Mouse (Mus musculus) forebrain, embryonic 10.5 days (tissue): ENCODE data around the gene Zfp217. TPM values are rescaled to one million over a fixed set of nuclear protein-coding genes. Genes with fewer than 3 reads are reported as not detected.

Experiments used
- DNase-seq: peaks from one replicate; pipeline ENCODE4 v3.0.0-alpha.2; 2017; ENCODE audit warnings: low spot score; ENCODE audit errors: extremely low spot score
- H3K27ac ChIP-seq: fragments of 300-500 bp; sonication (generic); 2 replicates; pipeline ENCODE4 v1.5.1; 2016; ENCODE audit warnings: mild to moderate bottlenecking
- H3K27me3 ChIP-seq: fragments of 300-500 bp; sonication (generic); 2 replicates; pipeline ENCODE4 v1.6.1; 2016; ENCODE audit warnings: mild to moderate bottlenecking; ENCODE audit not compliant: poor library complexity, severe bottlenecking
- H3K36me3 ChIP-seq: fragments of 300-500 bp; sonication (generic); replicated peaks from 2 replicates; pipeline ENCODE4 v1.6.1; 2016; ENCODE audit warnings: mild to moderate bottlenecking, moderate library complexity
- H3K4me1 ChIP-seq: fragments of 300-500 bp; sonication (generic); 2 replicates; pipeline ENCODE4 v1.6.1; 2016
- H3K4me3 ChIP-seq: fragments of 300-500 bp; sonication (generic); 2 replicates; pipeline ENCODE4 v1.5.1; 2016; ENCODE audit warnings: mild to moderate bottlenecking, moderate library complexity
- H3K9me3 ChIP-seq: fragments of 300-500 bp; sonication (generic); 2 replicates; pipeline ENCODE4 v1.6.1; 2016; ENCODE audit warnings: mild to moderate bottlenecking, moderate library complexity
- WGBS: fragments of 180-500 bp; shearing (Covaris S2); methylation state at CpG from one replicate; pipeline ENCODE4 v1.1.7; 2016; 5-methylcytosine and 5-hydroxymethylcytosine counted together
- polyA plus RNA-seq: library from polyadenylated mRNA; unstranded; fragments of >200 nt; fragmentation: Nextera tagmentation; extraction: Ambion mirVana; gene quantifications from 2 replicates; pipeline ENCODE4 v1.2.1, GENCODE M21; 2016

The Zfp217 gene
- polyA plus RNA-seq, 1 experiment from 2014 or later = 4.1 TPM

- no peaks in the 10 kb centered on the region for H3K9me3 ChIP-seq
- DNase-seq = no peak
- H3K4me3 ChIP-seq = no peak overlapping the region
- WGBS = 91% methylated on average over 10 of the region's 10 CpGs
- H3K36me3 ChIP-seq = no peaks in the 10 kb centered on the region
- no peak overlapping the region for H3K27ac ChIP-seq
- H3K27me3 ChIP-seq = no peaks in the 10 kb centered on the region
- H3K4me1 ChIP-seq = 0 out of 2 replicates have a peak, but pooled peaks cover 3% of the 10 kb centered on the region
These were observed 5.4 kb downstream of the Zfp217 start for GRCm38 (mm10) chr2:170142542-170142941.

DNA sequence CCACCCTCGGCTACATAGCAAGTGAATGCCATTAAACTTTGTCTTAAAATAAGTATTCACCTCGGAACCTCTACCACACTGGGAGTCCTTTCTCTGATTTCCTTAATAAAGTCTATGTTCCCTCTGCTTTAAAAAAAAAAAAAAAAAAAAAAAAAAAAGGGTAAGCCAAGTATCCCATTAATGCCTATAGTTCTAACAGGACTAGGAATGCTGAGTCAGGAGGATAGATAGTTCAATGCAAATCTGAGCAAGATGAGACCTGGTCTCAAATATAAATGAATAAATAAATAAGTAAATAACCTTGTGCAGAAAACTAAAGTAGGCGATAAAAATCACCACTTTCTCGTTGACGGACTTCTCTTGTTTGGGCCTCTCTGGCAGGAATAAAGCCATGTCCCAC is 6.4 kb downstream of the Zfp217 start:
- Histone ChIP-seq H3K36me3 (no peaks in the 10 kb centered on the region), H3K9me3 (no peaks in the 10 kb centered on the region), H3K4me3 (no peak overlapping the region), H3K4me1 (0 out of 2 replicates have a peak, but pooled peaks cover 3% of the 10 kb centered on the region), H3K27me3 (no peaks in the 10 kb centered on the region), H3K27ac (no peak overlapping the region)
- 94% methylated on average over 5 of the region's 5 CpGs for WGBS
- no peak for DNase-seq

DNA sequence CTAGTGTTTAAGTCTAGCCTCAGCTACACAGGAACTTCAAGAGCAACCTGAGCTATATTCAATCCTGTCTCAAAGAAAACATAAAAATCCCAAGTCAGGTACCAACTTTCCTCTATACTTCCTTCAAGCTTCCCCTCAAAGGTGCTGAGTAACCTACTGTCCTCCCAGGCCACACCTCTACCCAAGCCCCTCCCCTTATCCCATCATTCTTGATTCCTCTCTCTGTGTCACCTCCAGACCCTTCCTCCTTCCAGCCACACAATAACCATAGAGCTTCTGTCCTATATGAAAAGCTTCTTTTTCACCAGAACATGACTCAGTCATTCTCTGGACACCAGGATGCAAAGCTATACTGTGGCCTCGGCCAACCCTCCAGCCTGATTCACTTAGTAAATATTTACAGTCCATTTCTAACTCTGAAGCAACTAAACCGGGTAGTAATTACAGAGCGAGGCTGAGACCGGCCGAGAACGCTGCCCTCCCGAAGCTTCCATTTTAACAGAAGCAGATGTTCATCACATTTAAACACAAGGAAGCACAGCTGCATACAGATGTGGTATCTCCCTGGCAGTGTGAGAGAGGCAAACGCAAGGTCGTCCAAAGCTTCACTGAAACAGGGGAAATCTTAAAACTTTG is 8.4 kb downstream of the Zfp217 start:
- no peak for DNase-seq
- Histone ChIP-seq H3K4me3 (no peak overlapping the region), H3K4me1 (peaks cover 5% of the 10 kb centered on the region), H3K27ac (no peak overlapping the region), H3K36me3 (no peaks in the 10 kb centered on the region), H3K27me3 (no peaks in the 10 kb centered on the region), H3K9me3 (no peaks in the 10 kb centered on the region)
- 77% methylated on average over 9 of the region's 9 CpGs for WGBS

DNA sequence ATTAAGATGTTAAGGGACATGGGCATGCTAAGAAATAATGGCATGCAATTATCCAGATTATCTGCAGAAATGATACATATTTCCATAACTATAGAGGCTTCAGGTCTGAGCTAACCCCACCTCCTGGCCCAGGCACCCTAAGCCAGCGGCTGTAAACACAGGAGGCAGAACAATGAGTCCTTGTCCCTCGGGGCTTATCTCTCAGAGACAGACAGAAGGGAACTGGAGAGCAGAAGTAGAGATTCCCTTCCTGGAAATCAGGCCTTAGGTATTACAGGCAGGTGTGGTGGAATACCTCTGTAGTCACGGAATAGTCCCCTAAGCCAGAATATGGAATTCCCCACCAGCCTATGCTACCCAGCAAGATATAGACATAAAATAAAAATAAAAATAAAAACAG is 11.0 kb downstream of the Zfp217 start:
- WGBS = 28% methylated on average over 3 of the region's 3 CpGs
- DNase-seq = no peak

GRCm38 (mm10) chr2:170135820-170136219 is 12.1 kb downstream of the Zfp217 start:
- Histone ChIP-seq H3K27me3 (peaks cover 6% of the 10 kb centered on the region; the same call in 1 of the 2 replicates), H3K36me3 (no peaks in the 10 kb centered on the region), H3K4me3 (no peak overlapping the region), H3K4me1 (peaks cover 38% of the 10 kb centered on the region), H3K27ac (peak overlapping the region; percentile 51; the same call in 1 of the 2 replicates), H3K9me3 (no peaks in the 10 kb centered on the region)
- WGBS = 78% methylated on average over 6 of the region's 6 CpGs
- DNase-seq = no peak

More for the DNA sequence above, 11.0 kb downstream of the Zfp217 start:
- H3K36me3 ChIP-seq = no peaks in the 10 kb centered on the region
- H3K4me1 ChIP-seq = peaks cover 31% of the 10 kb centered on the region
- peaks cover 6% of the 10 kb centered on the region; the same call in 1 of the 2 replicates for H3K27me3 ChIP-seq
- H3K27ac ChIP-seq = no peak overlapping the region
- no peak overlapping the region for H3K4me3 ChIP-seq
- H3K9me3 ChIP-seq = no peaks in the 10 kb centered on the region

- H3K9me3 ChIP-seq = no peaks in the 10 kb centered on the region
- 7% methylated on average over 12 of the region's 12 CpGs for WGBS
- H3K4me1 ChIP-seq = peaks cover 47% of the 10 kb centered on the region
- peak overlapping the region; percentile 85 for H3K27ac ChIP-seq
- H3K36me3 ChIP-seq = no peaks in the 10 kb centered on the region
- H3K4me3 ChIP-seq = peak overlapping the region; percentile 92
- H3K27me3 ChIP-seq = peaks cover 6% of the 10 kb centered on the region; the same call in 1 of the 2 replicates
- no peak for DNase-seq
These were observed 13.7 kb downstream of the Zfp217 start for GRCm38 (mm10) chr2:170134026-170134690.

DNA sequence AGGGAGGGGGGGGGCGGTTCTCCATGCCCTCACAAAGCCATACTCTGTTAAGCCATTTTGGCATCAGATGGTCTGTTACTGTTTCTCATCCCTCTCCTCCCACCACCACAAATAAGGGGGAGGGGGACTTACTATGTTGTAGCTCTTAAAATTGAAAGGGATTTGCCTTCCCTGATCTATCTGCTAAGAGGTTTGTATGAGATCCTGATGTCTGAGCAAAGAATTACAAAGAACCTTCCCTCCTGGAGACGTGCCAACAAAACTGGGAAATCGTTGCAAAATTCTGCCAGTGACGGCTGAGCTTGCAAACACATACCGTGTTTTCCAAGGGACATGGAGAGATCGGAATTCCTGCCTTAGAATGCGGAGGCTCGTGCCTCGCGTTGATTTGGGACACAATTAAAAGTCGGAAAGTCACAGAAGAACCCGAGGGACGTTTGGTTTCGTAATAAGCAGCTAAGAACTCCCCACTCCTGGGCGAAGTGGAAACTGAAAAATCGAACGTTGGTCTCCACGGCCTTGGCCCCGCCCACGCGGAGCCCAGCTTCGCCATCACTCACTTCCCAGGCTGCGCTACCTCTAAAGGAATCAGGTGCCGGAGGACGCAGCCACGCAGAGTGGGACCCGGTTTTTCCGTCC is 14.7 kb downstream of the Zfp217 start:
- no peaks in the 10 kb centered on the region for H3K9me3 ChIP-seq
- peak; percentile 58 for DNase-seq
- H3K36me3 ChIP-seq = no peaks in the 10 kb centered on the region
- peaks cover 6% of the 10 kb centered on the region; the same call in 1 of the 2 replicates for H3K27me3 ChIP-seq
- under 1% methylated on average over 28 of the region's 28 CpGs for whole genome bisulfite sequencing
- peak overlapping the region; percentile 85 for H3K27ac ChIP-seq
- H3K4me1 ChIP-seq = peaks cover 56% of the 10 kb centered on the region
- H3K4me3 ChIP-seq = peak overlapping the region; percentile 92

GRCm38 (mm10) chr2:170132716-170133092 is 15.2 kb downstream of the Zfp217 start:
- Histone ChIP-seq H3K36me3 (no peaks in the 10 kb centered on the region), H3K27me3 (peaks cover 6% of the 10 kb centered on the region; the same call in 1 of the 2 replicates), H3K4me3 (peak overlapping the region; percentile 92), H3K4me1 (peaks cover 61% of the 10 kb centered on the region), H3K27ac (peak overlapping the region; percentile 85), H3K9me3 (no peaks in the 10 kb centered on the region)
- 0% methylated on average over 3 of the region's 3 CpGs for WGBS
- DNase-seq = no peak

GRCm38 (mm10) chr2:170131981-170132460 is 15.9 kb downstream of the Zfp217 start:
- Histone ChIP-seq H3K4me3 (peak overlapping the region; percentile 92), H3K27me3 (peaks cover 6% of the 10 kb centered on the region; the same call in 1 of the 2 replicates), H3K36me3 (no peaks in the 10 kb centered on the region), H3K9me3 (no peaks in the 10 kb centered on the region), H3K27ac (peak overlapping the region; percentile 100), H3K4me1 (peaks cover 68% of the 10 kb centered on the region)
- no peak for DNase-seq
- 7% methylated on average over 10 of the region's 10 CpGs for WGBS

GRCm38 (mm10) chr2:170130780-170131645 is 16.9 kb downstream of the Zfp217 start:
- peak; percentile 89 for DNase-seq
- Histone ChIP-seq H3K27me3 (peaks cover 6% of the 10 kb centered on the region; the same call in 1 of the 2 replicates), H3K9me3 (no peaks in the 10 kb centered on the region), H3K4me3 (peak overlapping the region; percentile 92), H3K36me3 (peaks cover 3% of the 10 kb centered on the region; the same call in 1 of the 2 replicates), H3K27ac (peak overlapping the region; percentile 100), H3K4me1 (peaks cover 78% of the 10 kb centered on the region)
- WGBS = under 1% methylated on average over 94 of the region's 122 CpGs

- peaks cover 87% of the 10 kb centered on the region for H3K4me1 ChIP-seq
- H3K27ac ChIP-seq = peak overlapping the region; percentile 100
- peaks cover 6% of the 10 kb centered on the region; the same call in 1 of the 2 replicates for H3K27me3 ChIP-seq
- H3K4me3 ChIP-seq = peak overlapping the region; percentile 92
- peaks cover 10% of the 10 kb centered on the region for H3K36me3 ChIP-seq
- H3K9me3 ChIP-seq = no peaks in the 10 kb centered on the region
- WGBS = under 1% methylated on average over 48 of the region's 48 CpGs
- peak; percentile 60 for DNase-seq
These were observed 17.8 kb downstream of the Zfp217 start for GRCm38 (mm10) chr2:170129923-170130779.
